Mouse (Mus musculus) myocyte (in vitro differentiated cells): ENCODE data around the gene D8Ertd738e. TPM values are rescaled to one million over a fixed set of nuclear protein-coding genes. Genes with fewer than 3 reads are reported as not detected.

Experiments used
- H3K27me3 ChIP-seq: one replicate; pipeline ENCODE4 v1.6.1; 2011; ENCODE audit not compliant: control insufficient read depth, insufficient read depth, insufficient read length
- H3K36me3 ChIP-seq: one replicate; pipeline ENCODE4 v1.6.1; 2011; ENCODE audit not compliant: control insufficient read depth, insufficient read depth
- H3K4me2 ChIP-seq: one replicate; pipeline ENCODE4 v1.6.1; 2011; ENCODE audit warnings: low read depth, control low read depth
- H3K4me3 ChIP-seq: one replicate; pipeline ENCODE4 v1.5.1; 2011; ENCODE audit warnings: mild to moderate bottlenecking, control low read depth, moderate library complexity
- H3K79me2 ChIP-seq: one replicate; pipeline ENCODE4 v1.6.1; 2011; ENCODE audit not compliant: control insufficient read depth, insufficient read depth
- H3ac ChIP-seq: one replicate; pipeline ENCODE4 v1.6.1; 2011; ENCODE audit not compliant: control insufficient read depth, insufficient read length
- CEBPB ChIP-seq: IDR thresholded peaks from 2 replicates; pipeline ENCODE4 v1.6.1; 2011; ENCODE audit warnings: mild to moderate bottlenecking, moderate library complexity; ENCODE audit not compliant: poor library complexity, insufficient read depth, severe bottlenecking
- E2F4 ChIP-seq: IDR thresholded peaks from one replicate; pipeline ENCODE4 v1.6.1; 2011; ENCODE audit warnings: mild to moderate bottlenecking, control low read depth, moderate library complexity; ENCODE audit not compliant: insufficient read depth
- MAX ChIP-seq: IDR thresholded peaks from one replicate; pipeline ENCODE4 v1.6.1; 2011; ENCODE audit warnings: low read depth, mild to moderate bottlenecking, control low read depth
- MYOD1 ChIP-seq, 3 experiments: IDR thresholded peaks; one replicate each; pipeline ENCODE4 v1.6.1; 2011; ENCODE audit warnings: control low read depth in 2 of 3, low read depth in 2 of 3, mild to moderate bottlenecking in 2 of 3, moderate library complexity in 1 of 3; ENCODE audit not compliant: insufficient read length in 2 of 3, control insufficient read depth in 1 of 3
- MYOG ChIP-seq, 3 experiments: IDR thresholded peaks; one replicate each; pipeline ENCODE4 v1.6.1; 2011; ENCODE audit warnings: control low read depth in 2 of 3, low read depth in 2 of 3, mild to moderate bottlenecking in 2 of 3; ENCODE audit not compliant: insufficient read length in 2 of 3, control insufficient read depth in 1 of 3, insufficient read depth in 1 of 3
- POLR2A ChIP-seq: IDR thresholded peaks from one replicate; pipeline ENCODE4 v1.6.1; 2011; ENCODE audit warnings: low read depth, mild to moderate bottlenecking, control low read depth, moderate library complexity; ENCODE audit not compliant: insufficient read length
- POLR2AphosphoS2 ChIP-seq: IDR thresholded peaks from one replicate; pipeline ENCODE4 v1.6.1; 2011; ENCODE audit warnings: low read depth, control low read depth; ENCODE audit not compliant: insufficient read length
- REST ChIP-seq: IDR thresholded peaks from one replicate; pipeline ENCODE4 v1.6.1; 2011; ENCODE audit warnings: mild to moderate bottlenecking, control low read depth, moderate library complexity; ENCODE audit not compliant: insufficient read depth, insufficient read length
- SRF ChIP-seq: IDR thresholded peaks from one replicate; pipeline ENCODE4 v1.6.1; 2011; ENCODE audit warnings: low read depth; ENCODE audit not compliant: control insufficient read depth, insufficient read length
- TCF12 ChIP-seq: IDR thresholded peaks from one replicate; pipeline ENCODE4 v1.6.1; 2011; ENCODE audit warnings: mild to moderate bottlenecking, control low read depth; ENCODE audit not compliant: poor library complexity, insufficient read depth, severe bottlenecking
- TCF3 ChIP-seq: IDR thresholded peaks from one replicate; pipeline ENCODE4 v1.6.1; 2011; ENCODE audit warnings: low read depth, control low read depth; ENCODE audit not compliant: insufficient read length
- USF1 ChIP-seq: IDR thresholded peaks from one replicate; pipeline ENCODE4 v1.6.1; 2011; ENCODE audit warnings: low read depth, mild to moderate bottlenecking, control low read depth, moderate library complexity
- polyA plus RNA-seq: library from polyadenylated mRNA; unstranded; fragments of >200 nt; fragmentation: generic; extraction: Trizol; gene quantifications from one replicate; pipeline ENCODE4 v1.2.1, GENCODE M21; 2012; ENCODE audit warnings: missing spikeins

The D8Ertd738e gene
- polyA plus RNA-seq, result 232 TPM

DNA sequence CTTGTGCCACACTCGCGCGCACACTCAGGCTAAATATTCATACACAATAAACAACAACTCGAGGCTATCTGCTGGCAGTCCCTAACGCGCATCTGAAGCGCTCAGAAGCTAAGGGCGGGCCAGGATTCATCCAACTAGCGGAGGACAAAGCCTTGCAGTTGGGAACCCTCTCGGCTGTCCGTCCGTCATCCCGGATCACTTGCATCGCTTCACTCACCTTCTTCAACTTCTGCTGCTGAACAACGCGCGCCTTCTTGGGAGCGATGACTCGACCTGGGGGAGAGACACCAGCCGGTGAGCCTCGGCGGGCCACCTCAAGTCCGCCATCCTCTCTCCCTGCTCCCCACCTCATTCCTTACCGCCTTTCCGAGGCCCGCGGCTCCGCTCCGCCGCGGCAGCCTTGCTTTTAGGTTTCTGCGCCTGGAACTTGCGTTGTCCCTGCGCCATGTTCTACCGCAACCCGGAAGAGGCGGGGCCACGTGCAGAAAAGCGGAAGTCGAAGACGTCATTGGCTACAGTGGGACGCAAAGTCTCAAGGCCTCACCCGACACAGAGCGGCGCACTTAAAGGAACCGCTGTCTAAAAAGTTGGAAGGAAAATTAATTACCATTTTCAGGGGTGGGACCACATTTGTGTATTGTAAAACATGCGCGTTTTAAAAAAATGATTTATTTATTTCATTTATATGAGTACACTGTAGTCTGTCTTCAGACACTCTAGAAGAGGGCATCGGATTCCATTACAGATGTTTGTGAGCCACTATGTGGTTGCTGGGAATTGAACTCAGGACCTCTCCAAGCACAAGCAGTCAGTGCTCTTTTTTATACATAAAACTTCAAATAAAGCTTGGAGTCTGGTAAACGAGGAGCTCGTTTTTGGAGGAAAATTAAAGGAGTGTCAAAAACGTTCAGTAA, at the start of gene D8Ertd738e:
D8Ertd738e (minus strand) TSS at position 463 of the 914 bp plus-strand sequence.
- peak within 1 kb of the TSS; percentile 87 for H3K4me3 ChIP-seq
- peaks cover 14% of the 10 kb centered on the region for H3K36me3 ChIP-seq
- peaks cover 21% of the 10 kb centered on the region for H3K79me2 ChIP-seq
- H3K4me2 ChIP-seq, result peak within 1 kb of the TSS; percentile 78
- TF ChIP-seq POLR2AphosphoS2 (peak; percentile 99), MAX (no peak), POLR2A (peak; percentile 84), USF1 (peak; percentile 86), CEBPB (no peak)
- H3K27me3 ChIP-seq, result no peaks in the 10 kb centered on the region
- H3ac ChIP-seq, result peak within 1 kb of the TSS; percentile 40

DNA sequence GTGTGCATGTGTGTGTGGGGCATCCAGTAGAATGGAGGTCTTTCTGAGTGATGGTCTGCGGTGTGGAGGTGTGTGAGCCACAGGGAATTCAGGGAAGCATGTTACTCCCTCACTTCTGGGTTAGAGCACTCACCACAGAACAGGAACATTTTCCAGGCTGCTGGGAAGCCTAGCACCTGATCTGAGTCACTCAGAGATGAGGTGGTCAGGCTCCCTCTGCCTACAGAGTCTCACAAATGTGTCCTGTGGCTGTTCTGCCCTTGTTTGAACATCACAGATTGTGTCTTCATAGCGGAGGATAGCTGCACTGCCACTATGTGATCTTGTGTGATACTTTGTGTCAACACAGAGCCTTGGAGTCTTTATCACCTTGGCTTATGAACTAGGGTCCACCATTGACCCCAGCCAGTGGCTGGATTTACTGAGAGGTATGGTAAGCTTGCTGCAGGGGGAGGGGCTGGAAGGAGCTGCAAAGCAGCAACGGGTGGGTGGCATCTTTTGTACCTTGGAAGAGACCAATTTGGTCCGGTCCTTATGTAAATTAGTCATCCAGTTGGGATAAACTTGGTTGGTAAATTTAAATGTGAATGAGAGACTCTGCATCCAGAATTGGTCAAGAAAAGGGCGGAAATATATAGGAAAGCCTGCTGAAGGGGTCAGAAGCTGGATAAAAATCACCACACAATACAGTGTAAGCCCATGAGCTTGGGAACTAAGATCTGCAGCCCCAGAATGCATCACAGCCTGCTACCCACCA, 47.7 kb upstream of the D8Ertd738e start:
- Histone ChIP-seq H3K27me3 (no peaks in the 10 kb centered on the region), H3K36me3 (no peaks in the 10 kb centered on the region), H3K79me2 (no peaks in the 10 kb centered on the region), H3ac (no peak overlapping the region), H3K4me3 (no peak overlapping the region), H3K4me2 (no peak overlapping the region)
- TF ChIP-seq TCF3 (no peak), MYOG (IDR thresholded peaks at IDR 0.05; ENCODE audit: control insufficient read depth in 1 of 3, insufficient read depth in 1 of 3, insufficient read length in 2 of 3, low read depth in 2 of 3) (no peak), SRF (no peak), USF1 (no peak), CEBPB (no peak), POLR2AphosphoS2 (no peak), REST (no peak), POLR2A (no peak), MYOD1 (IDR thresholded peaks at IDR 0.05; ENCODE audit: control insufficient read depth in 1 of 3, insufficient read length in 2 of 3, low read depth in 2 of 3) (no peak), E2F4 (no peak), TCF12 (no peak), MAX (no peak)

DNA sequence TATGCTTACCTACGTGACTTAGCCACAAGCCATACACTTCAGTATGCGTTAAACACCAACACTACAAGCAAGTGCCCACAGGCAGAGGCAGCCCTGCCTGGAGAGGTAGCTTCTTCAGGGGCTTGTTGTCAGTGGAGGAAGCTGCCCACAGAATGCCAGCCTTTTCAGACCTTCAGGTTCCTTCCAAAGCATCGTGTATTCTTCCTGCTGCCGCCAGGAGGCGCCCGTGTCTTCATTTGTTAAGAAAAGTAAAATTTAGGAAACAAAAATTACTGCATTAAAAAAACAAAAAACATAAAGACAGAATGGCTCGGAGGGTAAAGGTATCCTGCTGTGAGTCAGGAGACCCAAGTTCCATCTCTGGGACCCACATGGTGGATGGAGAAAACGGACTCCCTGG, 42.2 kb upstream of the D8Ertd738e start:
- H3K4me3 ChIP-seq, result no peak overlapping the region
- H3K79me2 ChIP-seq, result no peaks in the 10 kb centered on the region
- H3K36me3 ChIP-seq, result no peaks in the 10 kb centered on the region
- H3K27me3 ChIP-seq, result no peaks in the 10 kb centered on the region
- H3K4me2 ChIP-seq, result no peak overlapping the region
- TF ChIP-seq MYOG (IDR thresholded peaks at IDR 0.05; ENCODE audit: control insufficient read depth in 1 of 3, insufficient read depth in 1 of 3, insufficient read length in 2 of 3, low read depth in 2 of 3) (no peak), TCF3 (no peak)
- H3ac ChIP-seq, result no peak overlapping the region

DNA sequence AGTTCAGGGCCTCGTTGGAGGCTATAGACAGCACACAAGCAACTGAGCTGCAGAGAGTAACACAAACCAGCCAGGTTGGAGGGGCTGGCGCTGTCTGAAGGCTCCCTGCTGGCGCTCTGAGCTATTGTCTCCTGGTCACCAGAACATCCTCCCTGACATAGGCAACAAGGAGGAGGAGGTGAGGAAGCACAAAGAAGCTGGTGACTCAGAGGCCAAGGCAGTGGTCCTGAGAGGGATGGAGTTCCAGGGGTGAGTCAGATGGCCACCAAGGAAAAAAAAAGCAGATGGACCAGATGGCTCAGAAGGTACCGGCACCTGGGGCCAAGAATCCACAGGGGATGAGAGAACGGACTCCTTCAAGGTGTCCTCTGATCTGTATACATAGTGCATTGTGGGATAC, 41.6 kb upstream of the D8Ertd738e start:
- H3ac ChIP-seq, result no peak overlapping the region
- no peak overlapping the region for H3K4me3 ChIP-seq
- TF ChIP-seq TCF12, result no peak
- no peak for TF ChIP-seq E2F4
- H3K79me2 ChIP-seq, result no peaks in the 10 kb centered on the region
- H3K4me2 ChIP-seq, result no peak overlapping the region
- H3K36me3 ChIP-seq, result no peaks in the 10 kb centered on the region
- no peaks in the 10 kb centered on the region for H3K27me3 ChIP-seq

DNA sequence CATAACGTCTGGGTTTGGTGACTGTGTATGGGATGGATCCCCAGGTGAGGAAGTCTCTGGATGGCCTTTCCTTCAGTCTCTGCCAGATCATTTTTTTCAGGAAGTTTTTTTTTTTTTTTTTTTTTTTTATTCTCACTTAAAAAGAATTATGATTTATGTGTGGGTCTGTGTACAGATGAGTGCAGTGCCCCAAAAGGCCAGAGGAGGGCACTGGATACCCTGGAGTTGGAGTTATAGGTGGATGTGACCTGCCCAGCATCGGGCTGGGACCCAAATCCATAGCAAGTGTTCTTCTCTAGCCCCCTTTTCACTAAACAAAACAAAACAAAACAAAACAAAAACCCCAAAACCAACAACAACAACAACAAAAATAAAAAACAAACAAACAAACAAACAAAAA, 39.4 kb upstream of the D8Ertd738e start:
- no peak overlapping the region for H3K4me3 ChIP-seq
- H3K4me2 ChIP-seq, result no peak overlapping the region
- H3K27me3 ChIP-seq, result no peaks in the 10 kb centered on the region
- no peak overlapping the region for H3ac ChIP-seq
- H3K36me3 ChIP-seq, result no peaks in the 10 kb centered on the region
- no peaks in the 10 kb centered on the region for H3K79me2 ChIP-seq
- TF ChIP-seq USF1 (no peak), TCF3 (no peak), POLR2A (no peak), CEBPB (no peak), MYOD1 (IDR thresholded peaks at IDR 0.05; ENCODE audit: control insufficient read depth in 1 of 3, insufficient read length in 2 of 3, low read depth in 2 of 3) (no peak), E2F4 (no peak), MAX (no peak), POLR2AphosphoS2 (no peak), TCF12 (no peak), MYOG (IDR thresholded peaks at IDR 0.05; ENCODE audit: control insufficient read depth in 1 of 3, insufficient read depth in 1 of 3, insufficient read length in 2 of 3, low read depth in 2 of 3) (no peak), SRF (no peak), REST (no peak)
